Comparison of ENCODE assay signal across 8 mouse cellular contexts in the genomic region with DNA sequence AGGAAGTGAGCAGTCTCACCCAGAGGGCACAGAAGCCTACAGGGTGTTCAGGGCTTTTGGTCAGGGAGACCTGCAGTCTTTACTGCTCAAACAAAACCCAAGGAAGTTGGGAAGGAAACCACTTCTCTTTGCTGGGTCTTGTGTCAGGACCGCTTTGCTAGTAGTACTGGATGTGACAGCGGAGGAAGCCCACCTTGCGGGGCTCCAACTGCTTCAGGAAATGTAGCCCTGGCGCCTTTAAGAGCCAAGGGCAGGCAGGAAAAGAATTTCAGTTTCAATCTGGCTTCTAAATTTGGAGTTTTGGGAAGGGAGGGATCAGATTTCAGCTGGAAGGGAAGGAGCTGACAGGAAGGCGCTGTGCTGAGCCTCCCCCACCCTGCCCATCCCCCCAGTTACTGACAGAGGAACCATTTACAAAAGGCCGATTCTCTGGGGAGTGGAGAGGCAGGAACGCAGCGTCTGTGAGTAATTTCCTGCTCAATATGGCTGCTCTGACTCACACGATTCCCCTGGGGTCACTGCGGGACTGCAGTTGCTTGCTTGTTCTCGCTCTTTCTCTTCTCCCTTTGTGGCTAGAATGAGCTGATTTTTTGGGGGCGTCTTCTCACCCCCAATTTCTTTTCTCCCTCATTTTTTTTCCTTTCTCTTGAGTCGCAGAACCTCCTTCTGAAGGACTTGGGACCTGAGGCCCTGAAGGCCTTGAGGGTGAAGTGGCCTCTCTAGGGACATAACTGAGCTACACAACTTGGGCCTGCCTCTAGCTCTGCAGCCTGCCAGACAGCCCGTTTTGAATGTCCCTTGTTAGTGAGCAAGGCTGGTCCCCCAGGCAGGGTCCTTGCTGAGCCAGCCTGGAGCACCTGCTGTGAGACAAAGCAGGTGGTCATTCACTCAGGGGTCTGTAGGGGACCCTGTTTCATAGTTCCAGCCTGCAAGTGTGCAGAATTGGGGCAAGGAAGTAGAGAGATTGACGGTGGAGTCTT. TPM values are rescaled to one million over a fixed set of nuclear protein-coding genes. Genes with fewer than 3 reads are reported as not detected.
DNase-seq lines count a peak whose midpoint lies in the region; ATAC-seq lines count a peak whose summit lies in the region.

No protein-coding gene starts in this region.

- peak overlapping the region; percentile 94 for H3K27ac ChIP-seq in hindbrain, embryonic 13.5 days

- H3K9me3 ChIP-seq in hindbrain, embryonic 13.5 days = no peaks in the 10 kb centered on the region

- peaks cover 62% of the 10 kb centered on the region for H3K4me1 ChIP-seq in hindbrain, embryonic 13.5 days (replicated peaks)

- peak overlapping the region; percentile 59 for H3K9ac ChIP-seq in hindbrain, embryonic 13.5 days

- 4% methylated on average over 15 of the region's 15 CpGs for WGBS in hindbrain, embryonic 13.5 days

- no peak overlapping the region for H3K4me3 ChIP-seq in hindbrain, embryonic 13.5 days

- peak overlapping the region; percentile 36 for H3K4me2 ChIP-seq in hindbrain, embryonic 13.5 days

- DNase-seq in Muller cell, postnatal 12 days (ENCODE audit: inconsistent ontology term) = peak; percentile 99
- peak; percentile 67 for DNase-seq in cerebellum, adult 9-11 months
- DNase-seq in frontal cortex, postnatal 25 days (ENCODE audit: low spot score in 2 of 2) = peak; percentile 23 to 46
- DNase-seq in layer of hippocampus, postnatal 36 days = peak; percentile 61 to 68
- peak; percentile 77 for DNase-seq in lung, postnatal 14 days
- DNase-seq in retina, postnatal 1 day = peak; percentile 91
- peak; percentile 55 for DNase-seq in urinary bladder, postnatal 25 days (ENCODE audit: low spot score)

- no peaks in the 10 kb centered on the region for H3K27me3 ChIP-seq in hindbrain, embryonic 13.5 days

- peaks cover 61% of the 10 kb centered on the region for H3K36me3 ChIP-seq in hindbrain, embryonic 13.5 days

- ATAC-seq in hindbrain, embryonic 13.5 days (ENCODE audit: low FRiP score) = peak; percentile 72

RNA-seq across cellular contexts. Expression of gene Ptpa, which starts 26.0 kb away (rescaled TPM):
- polyA plus RNA-seq in hindbrain, embryonic 13.5 days (2015; fragmentation: Nextera tagmentation; extraction: Ambion mirVana) = 129 and 133 TPM in 2 replicates
- total RNA-seq in layer of hippocampus, postnatal 36 days (2021) = 100 to 1,000 TPM; 166 to 168 TPM

RNA-seq across cellular contexts. Expression of gene Crat, which starts 26.2 kb away (rescaled TPM):
- polyA plus RNA-seq in hindbrain, embryonic 13.5 days (2015; fragmentation: Nextera tagmentation; extraction: Ambion mirVana) = 22.1 and 24.0 TPM in 2 replicates
- 10 to 100 TPM; 42.5 to 46.1 TPM for total RNA-seq in layer of hippocampus, postnatal 36 days (2021)

RNA-seq across cellular contexts. Expression of gene Ier5l, which starts 32.2 kb away (rescaled TPM):
- 2.1 and 2.9 TPM in 2 replicates for polyA plus RNA-seq in hindbrain, embryonic 13.5 days (2015; fragmentation: Nextera tagmentation; extraction: Ambion mirVana)
- 10 to 100 TPM; 10.4 to 12.7 TPM for total RNA-seq in layer of hippocampus, postnatal 36 days (2021)

RNA-seq across cellular contexts. Expression of gene Dolpp1, which starts 49.8 kb away (rescaled TPM):
- polyA plus RNA-seq in hindbrain, embryonic 13.5 days (2015; fragmentation: Nextera tagmentation; extraction: Ambion mirVana) = 51.2 and 53.9 TPM in 2 replicates
- total RNA-seq in layer of hippocampus, postnatal 36 days (2021) = 10 to 100 TPM; 26.8 to 28.6 TPM

Comparison
In these comparisons a context has a peak if more than half of its experiments do, and no peak if none do; other contexts are left out.
1. DNase-seq: peak in every context shown above with its lines; median percentile 99 in Muller cell, postnatal 12 days; 91 in retina, postnatal 1 day; 77 in lung, postnatal 14 days; 67 in cerebellum, adult 9-11 months; 64 in layer of hippocampus, postnatal 36 days; 55 in urinary bladder, postnatal 25 days; 34 in frontal cortex, postnatal 25 days.